Mouse (Mus musculus): Measurements from ENCODE around the gene Abcb6. TPM values are rescaled to one million over a fixed set of nuclear protein-coding genes. Genes with fewer than 3 reads are reported as not detected.

Gene Abcb6
- polyA plus RNA-seq, 1 experiment = 34.9 TPM

GRCm38 (mm10) chr1:75213096-75213495 is 32.9 kb upstream of the Abcb6 start:
- peaks cover 56% of the 10 kb centered on the region for H3K36me3 ChIP-seq (ENCODE audit: control insufficient read depth, insufficient read depth)
- peaks cover 75% of the 10 kb centered on the region for H3K79me2 ChIP-seq (ENCODE audit: control insufficient read depth, insufficient read depth)
- TF ChIP-seq CEBPB (IDR thresholded peaks at IDR 0.05; ENCODE audit: low read depth) (no peak), MAX (IDR thresholded peaks at IDR 0.05) (no peak), CTCF (IDR thresholded peaks at IDR 0.05; ENCODE audit: control insufficient read depth, insufficient read depth, insufficient read length) (no peak), FOSL1 (IDR thresholded peaks at IDR 0.05; ENCODE audit: insufficient read depth, low read length, poor library complexity, severe bottlenecking) (no peak), MYOG (IDR thresholded peaks at IDR 0.05; ENCODE audit: control insufficient read depth, extremely low read depth, insufficient read length) (no peak), MYOD1 (IDR thresholded peaks at IDR 0.05; ENCODE audit: control insufficient read depth, insufficient read length, low read depth) (no peak), USF1 (IDR thresholded peaks at IDR 0.05; ENCODE audit: low read depth) (no peak)
- H3K4me3 ChIP-seq (ENCODE audit: insufficient read depth, poor library complexity, severe bottlenecking) = no peak overlapping the region
- no peak overlapping the region for H3ac ChIP-seq (ENCODE audit: control insufficient read depth, insufficient read length, low read depth)
- H3K27me3 ChIP-seq (ENCODE audit: control insufficient read depth, insufficient read depth, insufficient read length) = no peaks in the 10 kb centered on the region
- peaks cover 46% of the 10 kb centered on the region for H3K79me3 ChIP-seq (ENCODE audit: low read depth)

- Histone ChIP-seq H3K36me3 (ENCODE audit: control insufficient read depth, insufficient read depth) (peaks cover 56% of the 10 kb centered on the region), H3K4me3 (ENCODE audit: insufficient read depth, poor library complexity, severe bottlenecking) (no peak overlapping the region), H3K27me3 (ENCODE audit: control insufficient read depth, insufficient read depth, insufficient read length) (no peaks in the 10 kb centered on the region), H3ac (ENCODE audit: control insufficient read depth, insufficient read length, low read depth) (no peak overlapping the region), H3K79me2 (ENCODE audit: control insufficient read depth, insufficient read depth) (peaks cover 70% of the 10 kb centered on the region), H3K79me3 (ENCODE audit: low read depth) (peaks cover 40% of the 10 kb centered on the region)
- TF ChIP-seq MYOD1 (IDR thresholded peaks at IDR 0.05; ENCODE audit: control insufficient read depth, insufficient read length, low read depth) (no peak), FOSL1 (IDR thresholded peaks at IDR 0.05; ENCODE audit: insufficient read depth, low read length, poor library complexity, severe bottlenecking) (no peak), CEBPB (IDR thresholded peaks at IDR 0.05; ENCODE audit: low read depth) (no peak), MYOG (IDR thresholded peaks at IDR 0.05; ENCODE audit: control insufficient read depth, extremely low read depth, insufficient read length) (no peak), USF1 (IDR thresholded peaks at IDR 0.05; ENCODE audit: low read depth) (no peak)
Measured at GRCm38 (mm10) chr1:75212542-75212941, 32.4 kb upstream of the Abcb6 start.

DNA sequence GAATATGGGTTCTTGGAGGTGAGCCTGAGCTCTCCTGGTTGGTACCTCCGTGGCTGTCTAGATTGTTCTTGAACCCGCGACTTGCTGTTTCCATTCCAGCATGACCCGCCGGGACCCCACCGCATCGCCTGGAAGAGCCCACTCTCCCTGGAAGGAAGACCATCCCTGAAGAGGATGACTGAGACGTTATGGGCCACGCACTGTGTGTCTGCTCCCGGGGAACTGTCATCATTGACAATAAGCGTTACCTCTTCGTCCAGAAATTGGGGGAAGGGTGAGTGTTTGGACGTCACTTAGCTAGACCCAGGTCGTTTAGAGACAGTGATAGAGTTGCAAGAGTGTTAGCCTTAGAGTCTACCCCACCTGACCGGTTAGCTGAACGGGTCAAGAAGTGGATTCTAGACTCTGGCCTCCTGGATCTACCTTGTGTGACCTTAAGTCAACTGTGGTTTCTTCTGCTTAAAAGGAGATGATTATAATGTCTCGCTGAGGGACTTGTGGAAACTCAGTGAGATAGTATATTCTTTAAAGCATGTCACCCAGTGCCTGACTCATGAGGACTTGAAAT is 31.0 kb upstream of the Abcb6 start:
- peak overlapping the region; percentile 93 for H3K4me3 ChIP-seq (ENCODE audit: insufficient read depth, poor library complexity, severe bottlenecking)
- no peaks in the 10 kb centered on the region for H3K27me3 ChIP-seq (ENCODE audit: control insufficient read depth, insufficient read depth, insufficient read length)
- peaks cover 56% of the 10 kb centered on the region for H3K79me2 ChIP-seq (ENCODE audit: control insufficient read depth, insufficient read depth)
- peak overlapping the region; percentile 98 for H3ac ChIP-seq (ENCODE audit: control insufficient read depth, insufficient read length, low read depth)
- peaks cover 33% of the 10 kb centered on the region for H3K79me3 ChIP-seq (ENCODE audit: low read depth)
- peaks cover 43% of the 10 kb centered on the region for H3K36me3 ChIP-seq (ENCODE audit: control insufficient read depth, insufficient read depth)
- TF ChIP-seq FOSL1 (IDR thresholded peaks at IDR 0.05; ENCODE audit: insufficient read depth, low read length, poor library complexity, severe bottlenecking) = no peak
- TF ChIP-seq MYOD1 (IDR thresholded peaks at IDR 0.05; ENCODE audit: control insufficient read depth, insufficient read length, low read depth) = no peak
- no peak for TF ChIP-seq CTCF (IDR thresholded peaks at IDR 0.05; ENCODE audit: control insufficient read depth, insufficient read depth, insufficient read length)
- no peak for TF ChIP-seq CEBPB (IDR thresholded peaks at IDR 0.05; ENCODE audit: low read depth)

- TF ChIP-seq MAX (IDR thresholded peaks at IDR 0.05) (no peak), MYOG (IDR thresholded peaks at IDR 0.05; ENCODE audit: control insufficient read depth, extremely low read depth, insufficient read length) (no peak), MYOD1 (IDR thresholded peaks at IDR 0.05; ENCODE audit: control insufficient read depth, insufficient read length, low read depth) (no peak), CEBPB (IDR thresholded peaks at IDR 0.05; ENCODE audit: low read depth) (no peak), USF1 (IDR thresholded peaks at IDR 0.05; ENCODE audit: low read depth) (no peak), FOSL1 (IDR thresholded peaks at IDR 0.05; ENCODE audit: insufficient read depth, low read length, poor library complexity, severe bottlenecking) (no peak), CTCF (IDR thresholded peaks at IDR 0.05; ENCODE audit: control insufficient read depth, insufficient read depth, insufficient read length) (no peak)
- no peaks in the 10 kb centered on the region for H3K27me3 ChIP-seq (ENCODE audit: control insufficient read depth, insufficient read depth, insufficient read length)
- peak within 1 kb of the TSS; percentile 98 for H3ac ChIP-seq (ENCODE audit: control insufficient read depth, insufficient read length, low read depth)
- H3K79me2 ChIP-seq (ENCODE audit: control insufficient read depth, insufficient read depth) = peaks cover 48% of the 10 kb centered on the region
- peaks cover 35% of the 10 kb centered on the region for H3K36me3 ChIP-seq (ENCODE audit: control insufficient read depth, insufficient read depth)
- peaks cover 30% of the 10 kb centered on the region for H3K79me3 ChIP-seq (ENCODE audit: low read depth)
- peak within 1 kb of the TSS; percentile 93 for H3K4me3 ChIP-seq (ENCODE audit: insufficient read depth, poor library complexity, severe bottlenecking)
Measured at GRCm38 (mm10) chr1:75210136-75211087, 30.2 kb upstream of the Abcb6 start, which contains the start of the genes Glb1l and Stk16. Glb1l (minus strand) TSS chr1:75210813. Stk16 (plus strand) TSS chr1:75210838.

DNA sequence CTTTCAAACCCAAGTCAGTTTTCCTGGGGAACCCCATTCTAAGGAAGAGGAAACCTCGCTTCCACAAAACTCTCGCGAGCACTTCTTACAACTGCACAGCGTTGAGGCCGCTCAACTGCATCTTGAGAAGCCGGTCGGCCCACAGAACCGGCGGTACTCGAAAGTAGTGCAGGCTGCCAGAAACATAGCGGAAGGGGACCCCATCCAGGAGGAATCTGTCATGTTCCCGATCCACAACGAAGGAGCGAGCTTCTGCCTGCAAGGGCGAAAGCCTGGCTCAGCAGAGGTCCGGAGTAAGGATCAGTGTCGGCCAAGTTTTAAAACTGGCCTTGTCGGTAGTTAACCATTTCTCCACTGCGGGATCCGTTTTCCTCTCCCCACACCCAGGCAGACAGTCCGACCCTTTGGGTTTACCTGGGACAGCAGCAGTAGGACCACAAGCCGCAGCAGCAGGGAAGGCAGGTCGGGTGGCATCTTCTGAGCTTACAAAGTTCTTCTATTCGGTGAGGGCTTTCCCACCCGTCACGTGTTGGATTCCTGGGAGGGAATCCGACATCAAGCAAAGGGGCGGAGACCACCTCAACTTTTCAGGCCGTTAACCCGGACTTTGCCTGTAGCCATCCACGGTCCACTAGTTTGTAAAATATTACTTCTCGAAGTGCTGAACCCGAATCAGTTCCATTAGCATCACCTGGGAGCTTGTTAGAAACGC is 28.9 kb upstream of the Abcb6 start:
- Histone ChIP-seq H3K36me3 (ENCODE audit: control insufficient read depth, insufficient read depth) (peaks cover 25% of the 10 kb centered on the region), H3K79me3 (ENCODE audit: low read depth) (peaks cover 26% of the 10 kb centered on the region), H3ac (ENCODE audit: control insufficient read depth, insufficient read length, low read depth) (no peak overlapping the region), H3K79me2 (ENCODE audit: control insufficient read depth, insufficient read depth) (peaks cover 35% of the 10 kb centered on the region), H3K27me3 (ENCODE audit: control insufficient read depth, insufficient read depth, insufficient read length) (no peaks in the 10 kb centered on the region), H3K4me3 (ENCODE audit: insufficient read depth, poor library complexity, severe bottlenecking) (no peak overlapping the region)
- TF ChIP-seq CEBPB (IDR thresholded peaks at IDR 0.05; ENCODE audit: low read depth) = no peak
- no peak for TF ChIP-seq MYOG (IDR thresholded peaks at IDR 0.05; ENCODE audit: control insufficient read depth, extremely low read depth, insufficient read length)
- no peak for TF ChIP-seq MYOD1 (IDR thresholded peaks at IDR 0.05; ENCODE audit: control insufficient read depth, insufficient read length, low read depth)
- no peak for TF ChIP-seq USF1 (IDR thresholded peaks at IDR 0.05; ENCODE audit: low read depth)
